Mouse (Mus musculus): ENCODE measurements around the gene Ccl27a. TPM values are rescaled to one million over a fixed set of nuclear protein-coding genes. Genes with fewer than 3 reads are reported as not detected.

Gene Ccl27a
- polyA plus RNA-seq, 1 experiment from 2014 or later, result 67.6 TPM

- no peak overlapping the region for H3K27ac ChIP-seq (ENCODE audit: low read depth, low read length)
- peaks cover 11% of the 10 kb centered on the region for H3K4me1 ChIP-seq (replicated peaks; ENCODE audit: control insufficient read depth, insufficient read depth, low read length)
- no peaks in the 10 kb centered on the region for H3K36me3 ChIP-seq (ENCODE audit: control insufficient read depth, insufficient read depth, low read length)
- H3K4me3 ChIP-seq (ENCODE audit: low read depth, low read length), result no peak overlapping the region
- no peak overlapping the region for H3K4me2 ChIP-seq (ENCODE audit: low read depth, low read length, severe bottlenecking)
- H3K9me3 ChIP-seq (ENCODE audit: control insufficient read depth, low read length), result no peaks in the 10 kb centered on the region
- no peak overlapping the region for H3K9ac ChIP-seq (ENCODE audit: low read length)
- DNase-seq (ENCODE audit: low spot score) (peak; percentile 48), ATAC-seq (replicated peaks; ENCODE audit: low FRiP score) (no peak)
- no peaks in the 10 kb centered on the region for H3K27me3 ChIP-seq (ENCODE audit: control insufficient read depth, insufficient read depth, low read length)
- WGBS, result 88% methylated on average over 9 of the region's 9 CpGs
These were observed 14.8 kb downstream of the Ccl27a start for GRCm38 (mm10) chr4:41759206-41759605.

- DNase-seq (ENCODE audit: low spot score) (no peak), ATAC-seq (replicated peaks; ENCODE audit: low FRiP score) (no peak)
- no peaks in the 10 kb centered on the region for H3K9me3 ChIP-seq (ENCODE audit: control insufficient read depth, low read length)
- 92% methylated on average over 4 of the region's 4 CpGs for WGBS
- peaks cover 11% of the 10 kb centered on the region for H3K4me1 ChIP-seq (replicated peaks; ENCODE audit: control insufficient read depth, insufficient read depth, low read length)
- no peak overlapping the region for H3K9ac ChIP-seq (ENCODE audit: low read length)
- no peaks in the 10 kb centered on the region for H3K27me3 ChIP-seq (ENCODE audit: control insufficient read depth, insufficient read depth, low read length)
- no peaks in the 10 kb centered on the region for H3K36me3 ChIP-seq (ENCODE audit: control insufficient read depth, insufficient read depth, low read length)
- no peak overlapping the region for H3K27ac ChIP-seq (ENCODE audit: low read depth, low read length)
- no peak overlapping the region for H3K4me3 ChIP-seq (ENCODE audit: low read depth, low read length)
- H3K4me2 ChIP-seq (ENCODE audit: low read depth, low read length, severe bottlenecking), result no peak overlapping the region
These were observed 15.3 kb downstream of the Ccl27a start for GRCm38 (mm10) chr4:41758701-41759100.

- DNase-seq (ENCODE audit: low spot score) (peak; percentile 43), ATAC-seq (replicated peaks; ENCODE audit: low FRiP score) (no peak)
- H3K4me1 ChIP-seq (replicated peaks; ENCODE audit: control insufficient read depth, insufficient read depth, low read length), result peaks cover 11% of the 10 kb centered on the region
- H3K9me3 ChIP-seq (ENCODE audit: control insufficient read depth, low read length), result no peaks in the 10 kb centered on the region
- no peak overlapping the region for H3K4me3 ChIP-seq (ENCODE audit: low read depth, low read length)
- no peak overlapping the region for H3K9ac ChIP-seq (ENCODE audit: low read length)
- H3K36me3 ChIP-seq (ENCODE audit: control insufficient read depth, insufficient read depth, low read length), result no peaks in the 10 kb centered on the region
- H3K27ac ChIP-seq (ENCODE audit: low read depth, low read length), result no peak overlapping the region
- H3K27me3 ChIP-seq (ENCODE audit: control insufficient read depth, insufficient read depth, low read length), result no peaks in the 10 kb centered on the region
- no peak overlapping the region for H3K4me2 ChIP-seq (ENCODE audit: low read depth, low read length, severe bottlenecking)
- 85% methylated on average over 11 of the region's 11 CpGs for WGBS
These were observed 16.0 kb downstream of the Ccl27a start for GRCm38 (mm10) chr4:41758021-41758420.

GRCm38 (mm10) chr4:41757321-41757720, 16.7 kb downstream of the Ccl27a start:
- Histone ChIP-seq H3K27ac (ENCODE audit: low read depth, low read length) (no peak overlapping the region), H3K4me2 (ENCODE audit: low read depth, low read length, severe bottlenecking) (no peak overlapping the region), H3K9ac (ENCODE audit: low read length) (no peak overlapping the region), H3K36me3 (ENCODE audit: control insufficient read depth, insufficient read depth, low read length) (no peaks in the 10 kb centered on the region), H3K9me3 (ENCODE audit: control insufficient read depth, low read length) (no peaks in the 10 kb centered on the region), H3K27me3 (ENCODE audit: control insufficient read depth, insufficient read depth, low read length) (no peaks in the 10 kb centered on the region), H3K4me1 (replicated peaks; ENCODE audit: control insufficient read depth, insufficient read depth, low read length) (peaks cover 11% of the 10 kb centered on the region), H3K4me3 (ENCODE audit: low read depth, low read length) (no peak overlapping the region)
- ATAC-seq (replicated peaks; ENCODE audit: low FRiP score) (no peak), DNase-seq (ENCODE audit: low spot score) (peak; percentile 37)
- 94% methylated on average over 13 of the region's 13 CpGs for WGBS

- DNase-seq (ENCODE audit: low spot score), result peak; percentile 52
- Histone ChIP-seq H3K36me3 (ENCODE audit: control insufficient read depth, insufficient read depth, low read length) (no peaks in the 10 kb centered on the region), H3K4me1 (replicated peaks; ENCODE audit: control insufficient read depth, insufficient read depth, low read length) (peaks cover 8% of the 10 kb centered on the region), H3K4me3 (ENCODE audit: low read depth, low read length) (peak overlapping the region; percentile 64), H3K4me2 (ENCODE audit: low read depth, low read length, severe bottlenecking) (peak overlapping the region; percentile 95; the same call in 1 of the 2 replicates), H3K27me3 (ENCODE audit: control insufficient read depth, insufficient read depth, low read length) (no peaks in the 10 kb centered on the region), H3K9me3 (ENCODE audit: control insufficient read depth, low read length) (no peaks in the 10 kb centered on the region), H3K27ac (ENCODE audit: low read depth, low read length) (no peak overlapping the region), H3K9ac (ENCODE audit: low read length) (no peak overlapping the region; the same call in 1 of the 2 replicates)
- no peak for ATAC-seq (replicated peaks; ENCODE audit: low FRiP score)
- WGBS, result 78% methylated on average over 8 of the region's 8 CpGs
These were observed 17.6 kb downstream of the Ccl27a start for GRCm38 (mm10) chr4:41756440-41756839.

GRCm38 (mm10) chr4:41755338-41756305, 18.4 kb downstream of the Ccl27a start, which contains the start of gene Sigmar1:
Gene Sigmar1 (minus strand): TSS chr4:41756157.
- Histone ChIP-seq H3K4me3 (ENCODE audit: low read depth, low read length) (peak within 1 kb of the TSS; percentile 64), H3K9me3 (ENCODE audit: control insufficient read depth, low read length) (no peaks in the 10 kb centered on the region), H3K27me3 (ENCODE audit: control insufficient read depth, insufficient read depth, low read length) (no peaks in the 10 kb centered on the region), H3K9ac (ENCODE audit: low read length) (peak within 1 kb of the TSS; percentile 64), H3K27ac (ENCODE audit: low read depth, low read length) (peak within 1 kb of the TSS; percentile 27; the same call in 1 of the 2 replicates), H3K4me2 (ENCODE audit: low read depth, low read length, severe bottlenecking) (peak within 1 kb of the TSS; percentile 95), H3K4me1 (replicated peaks; ENCODE audit: control insufficient read depth, insufficient read depth, low read length) (peaks cover 3% of the 10 kb centered on the region; the same call in 1 of the 2 replicates), H3K36me3 (ENCODE audit: control insufficient read depth, insufficient read depth, low read length) (no peaks in the 10 kb centered on the region)
- peak; percentile 86 for DNase-seq (ENCODE audit: low spot score)
- under 1% methylated on average over 56 of the region's 57 CpGs for WGBS
- peak; percentile 67 for ATAC-seq (replicated peaks; ENCODE audit: low FRiP score)

GRCm38 (mm10) chr4:41754797-41755337, 19.2 kb downstream of the Ccl27a start, which contains the start of gene Galt:
Gene Galt (plus strand): TSS chr4:41755228.
- no peaks in the 10 kb centered on the region for H3K27me3 ChIP-seq (ENCODE audit: control insufficient read depth, insufficient read depth, low read length)
- 12% methylated on average over 14 of the region's 14 CpGs for WGBS
- peak; percentile 60 for ATAC-seq (replicated peaks; ENCODE audit: low FRiP score)

GRCm38 (mm10) chr4:41745021-41745420, 29.0 kb downstream of the Ccl27a start:
- DNase-seq (ENCODE audit: low spot score), result no peak
- 91% methylated on average over 1 of the region's 1 CpGs for WGBS
- 0 out of 2 replicates have a peak, but pooled peaks cover 3% of the 10 kb centered on the region for H3K4me1 ChIP-seq (replicated peaks; ENCODE audit: control insufficient read depth, insufficient read depth, low read length)

More at GRCm38 (mm10) chr4:41754797-41755337, 19.2 kb downstream of the Ccl27a start, which contains the start of gene Galt:
- DNase-seq (ENCODE audit: low spot score), result no peak
- Histone ChIP-seq H3K9ac (ENCODE audit: low read length) (peak within 1 kb of the TSS; percentile 64), H3K4me1 (replicated peaks; ENCODE audit: control insufficient read depth, insufficient read depth, low read length) (no peaks in the 10 kb centered on the region; the same call in 1 of the 2 replicates), H3K36me3 (ENCODE audit: control insufficient read depth, insufficient read depth, low read length) (no peaks in the 10 kb centered on the region), H3K4me2 (ENCODE audit: low read depth, low read length, severe bottlenecking) (peak within 1 kb of the TSS; percentile 95), H3K9me3 (ENCODE audit: control insufficient read depth, low read length) (no peaks in the 10 kb centered on the region), H3K4me3 (ENCODE audit: low read depth, low read length) (peak within 1 kb of the TSS; percentile 64), H3K27ac (ENCODE audit: low read depth, low read length) (peak within 1 kb of the TSS; percentile 27; the same call in 1 of the 2 replicates)

More at GRCm38 (mm10) chr4:41745021-41745420, 29.0 kb downstream of the Ccl27a start:
- H3K4me3 ChIP-seq (ENCODE audit: low read depth, low read length), result no peak overlapping the region
- no peaks in the 10 kb centered on the region for H3K27me3 ChIP-seq (ENCODE audit: control insufficient read depth, insufficient read depth, low read length)
- no peak overlapping the region for H3K27ac ChIP-seq (ENCODE audit: low read depth, low read length)
- peaks cover 12% of the 10 kb centered on the region; the same call in 1 of the 2 replicates for H3K9me3 ChIP-seq (ENCODE audit: control insufficient read depth, low read length)
- no peak overlapping the region for H3K4me2 ChIP-seq (ENCODE audit: low read depth, low read length, severe bottlenecking)
- no peaks in the 10 kb centered on the region for H3K36me3 ChIP-seq (ENCODE audit: control insufficient read depth, insufficient read depth, low read length)
- no peak overlapping the region for H3K9ac ChIP-seq (ENCODE audit: low read length)
- ATAC-seq (replicated peaks; ENCODE audit: low FRiP score), result no peak
